Mouse (Mus musculus) heart, adult 2 months (tissue): ENCODE measurements around the gene Irak2.

Source experiments
- CTCF ChIP-seq: fragments of 200-600 bp; IDR thresholded peaks from 2 replicates; pipeline ENCODE4 v1.8.1; 2022; ENCODE audit warnings: antibody characterized with exemption, mild to moderate bottlenecking, moderate library complexity
- EP300 ChIP-seq: fragments of 200-500 bp; IDR thresholded peaks from 2 replicates; pipeline ENCODE4 v1.6.1; 2011; ENCODE audit warnings: low read depth, low read length, control low read depth; ENCODE audit not compliant: insufficient read depth
- POLR2A ChIP-seq: fragments of 200-500 bp; IDR thresholded peaks from 2 replicates; pipeline ENCODE4 v1.6.1; 2011; ENCODE audit warnings: mild to moderate bottlenecking, low read depth, low read length, control low read depth; ENCODE audit not compliant: insufficient read depth

DNA sequence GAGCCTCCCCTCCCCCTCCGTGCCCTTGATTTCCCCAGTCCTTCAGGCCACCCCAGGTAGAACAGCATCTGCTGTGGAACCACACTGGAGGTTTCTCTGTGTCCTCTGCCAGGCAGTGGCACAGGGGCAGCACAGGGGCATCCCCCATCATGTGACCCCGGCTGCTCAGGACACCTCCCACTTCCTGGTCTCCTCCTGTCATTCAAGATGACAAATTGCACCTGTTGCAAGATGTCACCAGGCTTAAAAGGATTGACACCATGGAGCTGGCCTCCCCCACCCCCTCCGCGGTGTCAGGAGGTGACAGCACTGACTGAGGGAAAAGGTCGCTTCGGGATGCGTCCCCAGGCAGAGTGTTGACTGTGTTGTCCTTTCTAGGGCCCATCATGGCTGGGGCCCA, 31.6 kb downstream of the Irak2 start:
- TF ChIP-seq POLR2A (no peak), CTCF (no peak), EP300 (no peak)
